Mouse (Mus musculus) heart, postnatal 0 days (tissue): ENCODE measurements around the gene Lrtm1.

Source experiments
- CTCF ChIP-seq: IDR thresholded peaks from 2 replicates; pipeline ENCODE4 v1.5.1; 2016; ENCODE audit warnings: antibody characterized with exemption, control low read depth, low read depth
- EP300 ChIP-seq: IDR thresholded peaks from 2 replicates; pipeline ENCODE4 v1.6.1; 2016; ENCODE audit warnings: antibody characterized with exemption, low read depth

- no peak for TF ChIP-seq EP300
- TF ChIP-seq CTCF = no peak
These were observed 38.8 kb upstream of the Lrtm1 start for GRCm38 (mm10) chr14:28979230-28979629.
